Mouse (Mus musculus): ENCODE measurements at regions not wholly inside any gene's neighbourhood (a gene's known extent, or its start where the extent isn't known, plus 50 kb on each side); places are given as distances from the start of the nearest gene placed in this dataset.
A peak's percentile ranks its signal among the peaks of the same experiment; 100 is the strongest.

GRCm38 (mm10) chr7:39866674-39867428, 349.3 kb downstream of the Zfp619 start:
- DNase-seq (ENCODE audit: low read depth): no peak

GRCm38 (mm10) chr7:39867451-39867850, 349.9 kb downstream of the Zfp619 start:
- no peak for DNase-seq (ENCODE audit: low read depth)

GRCm38 (mm10) chr7:39882113-39882512, 364.5 kb downstream of the Zfp619 start:
- DNase-seq (ENCODE audit: low read depth): no peak

GRCm38 (mm10) chr7:39894208-39894896, 376.8 kb downstream of the Zfp619 start:
- no peak for DNase-seq (ENCODE audit: low read depth)

- no peak for DNase-seq (ENCODE audit: low read depth)
Observed at GRCm38 (mm10) chr7:39896918-39897317, 379.4 kb downstream of the Zfp619 start.

GRCm38 (mm10) chr7:39898268-39898667, 380.7 kb downstream of the Zfp619 start:
- DNase-seq (ENCODE audit: low read depth): no peak

- no peak for DNase-seq (ENCODE audit: low read depth)
Observed at GRCm38 (mm10) chr7:39933946-39934345, 416.4 kb downstream of the Zfp619 start.

GRCm38 (mm10) chr7:39937262-39937661, 419.7 kb downstream of the Zfp619 start:
- no peak for DNase-seq (ENCODE audit: low read depth)

GRCm38 (mm10) chr7:39942262-39942900, 424.8 kb downstream of the Zfp619 start:
- no peak for DNase-seq (ENCODE audit: low read depth)

- DNase-seq (ENCODE audit: low read depth): no peak
Observed at GRCm38 (mm10) chr7:39954110-39954509, 436.5 kb downstream of the Zfp619 start.

GRCm38 (mm10) chr7:39954931-39955330, 437.4 kb downstream of the Zfp619 start:
- no peak for DNase-seq (ENCODE audit: low read depth)

GRCm38 (mm10) chr7:39978121-39978520, 460.6 kb downstream of the Zfp619 start:
- DNase-seq (ENCODE audit: low read depth): peak; percentile 34

GRCm38 (mm10) chr7:39981647-39982046, 464.1 kb downstream of the Zfp619 start:
- no peak for DNase-seq (ENCODE audit: low read depth)

Measured in gonadal fat pad, adult 2 months (tissue).